Mouse (Mus musculus) hindbrain, postnatal 0 days (tissue): ENCODE results near the gene Trim61. TPM values are rescaled to one million over a fixed set of nuclear protein-coding genes. Genes with fewer than 3 reads are reported as not detected.
"Not testable (repeated sequence)": the region's sequence is repeated elsewhere in the genome, so short reads cannot be mapped to it uniquely, and the experiment has no call there.

Source experiments
- ATAC-seq: fragments of 200-750 bp; cut with Nextera tagmentation; 2 replicates; pipeline ENCODE4 v1.8.0; 2017; ENCODE audit warnings: mild to moderate bottlenecking, moderate TSS enrichment, moderate library complexity
- DNase-seq: peaks from one replicate; pipeline ENCODE4 v3.0.0-alpha.2; 2015; ENCODE audit warnings: low spot score
- H3K27ac ChIP-seq: fragments of 300-500 bp; sonication (generic); 2 replicates; pipeline ENCODE4 v1.5.1; 2014; ENCODE audit warnings: mild to moderate bottlenecking
- H3K27me3 ChIP-seq: fragments of 300-500 bp; sonication (generic); 2 replicates; pipeline ENCODE4 v1.6.1; 2014; ENCODE audit warnings: low read length, mixed read lengths; ENCODE audit not compliant: insufficient read depth
- H3K36me3 ChIP-seq: fragments of 300-500 bp; sonication (generic); 2 replicates; pipeline ENCODE4 v1.6.1; 2014; ENCODE audit warnings: low read length, mixed read lengths; ENCODE audit not compliant: insufficient read depth
- H3K4me1 ChIP-seq: fragments of 300-500 bp; sonication (generic); 2 replicates; pipeline ENCODE4 v1.6.1; 2014; ENCODE audit warnings: antibody characterized with exemption, low read length, mixed read lengths; ENCODE audit not compliant: insufficient read depth
- H3K4me2 ChIP-seq: fragments of 300-500 bp; sonication (generic); 2 replicates; pipeline ENCODE4 v1.6.1; 2014; ENCODE audit warnings: low read depth, mild to moderate bottlenecking, low read length, moderate library complexity, mixed read lengths
- H3K4me3 ChIP-seq: fragments of 300-500 bp; sonication (generic); 2 replicates; pipeline ENCODE4 v1.5.1; 2014; ENCODE audit warnings: low read length
- H3K9ac ChIP-seq: fragments of 300-500 bp; sonication (generic); replicated peaks from 2 replicates; pipeline ENCODE4 v1.6.1; 2014; ENCODE audit warnings: mild to moderate bottlenecking, low read length, moderate library complexity, mixed read lengths
- H3K9me3 ChIP-seq: fragments of 300-500 bp; sonication (generic); 2 replicates; pipeline ENCODE4 v1.6.1; 2016; ENCODE audit warnings: low read length, mixed read lengths
- CTCF ChIP-seq: IDR thresholded peaks from 2 replicates; pipeline ENCODE4 v1.5.1; 2016; ENCODE audit warnings: antibody characterized with exemption, control low read depth, low read depth
- WGBS: fragments of 180-500 bp; shearing (Covaris S2); extraction: QIAGEN DNeasy Blood & Tissue Kit; methylation state at CpG from one replicate; pipeline ENCODE4 v1.1.7; 2014; 5-methylcytosine and 5-hydroxymethylcytosine counted together
- polyA plus RNA-seq: library from polyadenylated mRNA; unstranded; fragments of >200 nt; fragmentation: Nextera tagmentation; extraction: Ambion mirVana; gene quantifications from 2 replicates; pipeline ENCODE4 v1.2.1, GENCODE M21; 2015
- total RNA-seq: library from RNA; depleted of rRNA; stranded (reverse); fragments of >200 nt; gene quantifications from 2 replicates; pipeline ENCODE4 v1.2.3, GENCODE M21; 2014

Gene Trim61
- total and polyA plus RNA-seq, 2 experiments from 2014 or later, result not detected

DNA sequence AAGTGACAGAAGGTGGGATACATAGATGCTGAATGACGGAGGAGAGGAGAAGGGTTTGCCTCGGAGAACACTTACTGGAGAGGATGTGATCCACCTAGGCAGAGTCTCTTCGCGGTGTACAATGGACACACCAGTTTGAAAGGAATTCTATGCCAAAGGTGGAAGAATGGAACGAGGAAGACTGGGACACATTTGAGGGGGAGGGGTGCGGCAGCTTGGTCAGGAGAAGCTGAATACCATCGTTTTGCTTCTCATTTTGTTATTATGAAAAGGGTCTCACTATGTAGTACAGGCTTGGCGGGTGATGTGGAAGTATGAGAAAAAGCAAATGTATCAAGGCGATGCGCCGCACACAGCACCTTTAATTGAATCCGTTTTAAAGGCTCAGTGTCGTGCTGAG lies 14.7 kb upstream of the Trim61 start:
- Histone ChIP-seq H3K4me2 (no peak overlapping the region), H3K4me3 (no peak overlapping the region), H3K9me3 (no peaks in the 10 kb centered on the region), H3K36me3 (no peaks in the 10 kb centered on the region), H3K27me3 (no peaks in the 10 kb centered on the region), H3K9ac (no peak overlapping the region), H3K4me1 (no peaks in the 10 kb centered on the region; the same call in 1 of the 2 replicates), H3K27ac (no peak overlapping the region)
- WGBS, result 85% methylated on average over 13 of the region's 13 CpGs
- DNase-seq (no peak), ATAC-seq (no peak)
- no peak for TF ChIP-seq CTCF

DNA sequence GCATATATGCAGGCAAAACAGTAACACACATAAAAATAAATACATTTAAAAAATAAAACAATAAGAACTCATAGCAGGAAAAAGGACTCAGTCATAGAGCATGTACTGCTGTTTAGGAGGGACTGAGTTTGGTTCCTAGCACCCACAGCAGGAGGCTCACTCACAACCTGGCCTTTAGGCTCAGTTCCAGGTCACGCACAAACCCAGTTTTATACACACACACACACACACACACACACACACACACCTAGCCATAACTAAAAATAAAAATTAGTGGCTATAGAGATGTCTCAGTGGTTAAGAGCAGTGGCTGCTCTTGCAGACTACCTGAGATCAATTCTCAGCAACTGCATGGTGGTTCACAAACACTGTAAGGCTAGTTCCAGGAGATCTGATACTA lies 13.8 kb upstream of the Trim61 start:
- no peak for TF ChIP-seq CTCF
- no peaks in the 10 kb centered on the region for H3K27me3 ChIP-seq
- ATAC-seq (no peak), DNase-seq (no peak)
- no peak overlapping the region for H3K27ac ChIP-seq
- WGBS, result 100% methylated on average over 1 of the region's 1 CpGs
- H3K36me3 ChIP-seq, result no peaks in the 10 kb centered on the region
- H3K4me2 ChIP-seq, result no peak overlapping the region
- no peak overlapping the region for H3K4me3 ChIP-seq
- H3K4me1 ChIP-seq, result no peaks in the 10 kb centered on the region; the same call in 1 of the 2 replicates
- H3K9ac ChIP-seq, result no peak overlapping the region
- H3K9me3 ChIP-seq, result no peaks in the 10 kb centered on the region

- ATAC-seq, result no peak
- 80% methylated on average over 4 of the region's 4 CpGs for WGBS
- H3K27ac ChIP-seq, result no peak overlapping the region
These were observed 12.6 kb upstream of the Trim61 start for GRCm38 (mm10) chr8:65030735-65031485.

GRCm38 (mm10) chr8:65029776-65030175 lies 11.5 kb upstream of the Trim61 start:
- 88% methylated on average over 4 of the region's 4 CpGs for WGBS
- Histone ChIP-seq H3K9me3 (no peaks in the 10 kb centered on the region), H3K4me1 (no peaks in the 10 kb centered on the region), H3K4me3 (no peak overlapping the region), H3K4me2 (no peak overlapping the region), H3K27me3 (no peaks in the 10 kb centered on the region), H3K36me3 (no peaks in the 10 kb centered on the region), H3K9ac (no peak overlapping the region), H3K27ac (no peak overlapping the region)
- no peak for TF ChIP-seq CTCF
- no peak for ATAC-seq
- no peak for DNase-seq

More at GRCm38 (mm10) chr8:65030735-65031485, 12.6 kb upstream of the Trim61 start:
- no peak for TF ChIP-seq CTCF
- no peak for DNase-seq
- Histone ChIP-seq H3K4me2 (no peak overlapping the region), H3K27me3 (no peaks in the 10 kb centered on the region), H3K4me1 (no peaks in the 10 kb centered on the region; the same call in 1 of the 2 replicates), H3K36me3 (no peaks in the 10 kb centered on the region), H3K4me3 (no peak overlapping the region), H3K9ac (no peak overlapping the region), H3K9me3 (no peaks in the 10 kb centered on the region)

GRCm38 (mm10) chr8:65028959-65029686 lies 10.8 kb upstream of the Trim61 start:
- ATAC-seq, result no peak
- H3K36me3 ChIP-seq, result no peaks in the 10 kb centered on the region
- DNase-seq, result no peak
- H3K9ac ChIP-seq, result no peak overlapping the region
- no peaks in the 10 kb centered on the region for H3K9me3 ChIP-seq
- TF ChIP-seq CTCF, result no peak
- 88% methylated on average over 12 of the region's 12 CpGs for WGBS
- H3K27ac ChIP-seq, result no peak overlapping the region
- no peak overlapping the region for H3K4me2 ChIP-seq
- H3K4me1 ChIP-seq, result no peaks in the 10 kb centered on the region
- H3K4me3 ChIP-seq, result no peak overlapping the region
- H3K27me3 ChIP-seq, result no peaks in the 10 kb centered on the region

GRCm38 (mm10) chr8:65022485-65022884 lies 4.2 kb upstream of the Trim61 start:
- ATAC-seq (no peak), DNase-seq (peak; percentile 58)
- no peak overlapping the region for H3K4me2 ChIP-seq
- H3K4me1 ChIP-seq, result no peaks in the 10 kb centered on the region
- H3K4me3 ChIP-seq, result no peak overlapping the region
- no peaks in the 10 kb centered on the region for H3K9me3 ChIP-seq
- no peaks in the 10 kb centered on the region for H3K27me3 ChIP-seq
- peak; percentile 82 for TF ChIP-seq CTCF
- WGBS, result 50% methylated on average over 8 of the region's 8 CpGs
- H3K36me3 ChIP-seq, result no peaks in the 10 kb centered on the region
- H3K27ac ChIP-seq, result no peak overlapping the region
- H3K9ac ChIP-seq, result no peak overlapping the region

DNA sequence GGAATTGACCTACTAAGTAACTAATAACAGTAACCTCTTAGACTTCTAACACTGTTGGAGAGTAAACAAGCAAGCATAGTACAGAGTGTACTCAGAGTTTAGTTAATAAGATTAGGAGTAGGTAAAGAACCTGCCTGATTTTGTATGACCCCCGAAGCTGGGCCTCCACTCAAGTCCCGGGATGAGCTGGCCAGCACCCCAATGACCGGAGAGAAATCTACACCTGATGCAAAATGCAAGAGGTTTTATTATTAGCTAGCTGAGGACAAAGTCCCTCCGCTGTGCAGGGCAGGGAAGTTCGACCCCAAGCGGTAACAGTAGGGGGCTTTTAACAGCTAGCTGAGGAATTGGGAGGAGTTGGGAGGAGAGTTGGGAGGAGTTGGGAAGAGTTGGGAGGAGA lies 10.7 kb downstream of the Trim61 start:
- ATAC-seq, H3K9me3 ChIP-seq, H3K9ac ChIP-seq, H3K27ac ChIP-seq, H3K4me2 ChIP-seq, H3K4me3 ChIP-seq, H3K4me1 ChIP-seq, H3K36me3 ChIP-seq, H3K27me3 ChIP-seq, DNase-seq: not testable (repeated sequence)
- WGBS, result 82% methylated on average over 6 of the region's 6 CpGs
